Mouse (Mus musculus) MEL (cell line): ENCODE data around the gene Sept5.

Source experiments
- CTCF ChIP-seq, 3 experiments: IDR thresholded peaks in 2 of 3; conservative IDR thresholded peaks in 1 of 3; 2 replicates each; pipeline ENCODE4 v1.5.1; 2011 to 2012; ENCODE audit warnings: low read length in 3 of 3, low read depth in 2 of 3, mild to moderate bottlenecking in 2 of 3, improper control_type of control experiment in 1 of 3, inconsistent platforms in 1 of 3, mixed read lengths in 1 of 3, moderate library complexity in 1 of 3; ENCODE audit not compliant: control insufficient read depth in 1 of 3, insufficient read depth in 1 of 3, poor library complexity in 1 of 3, severe bottlenecking in 1 of 3
- EP300 ChIP-seq, 2 experiments: IDR thresholded peaks; 2 replicates each; pipeline ENCODE4 v1.6.1; 2011; ENCODE audit warnings: improper control_type of control experiment in 2 of 2, low read length in 2 of 2, low read depth in 1 of 2, mild to moderate bottlenecking in 1 of 2
- POLR2A ChIP-seq, 2 experiments: IDR thresholded peaks; 2 replicates each; pipeline ENCODE4 v1.6.1; 2011 to 2012; ENCODE audit warnings: low read length in 2 of 2, mild to moderate bottlenecking in 2 of 2, control low read depth in 1 of 2, improper control_type of control experiment in 1 of 2, low read depth in 1 of 2, moderate library complexity in 1 of 2; ENCODE audit not compliant: control insufficient read depth in 1 of 2, insufficient read depth in 1 of 2, poor library complexity in 1 of 2
- POLR2AphosphoS2 ChIP-seq: IDR thresholded peaks from 2 replicates; pipeline ENCODE4 v1.6.1; 2011; ENCODE audit warnings: low read length, improper control_type of control experiment
- RAD21 ChIP-seq: IDR thresholded peaks from 2 replicates; pipeline ENCODE4 v1.6.1; 2011; ENCODE audit warnings: mild to moderate bottlenecking, low read depth, low read length, improper control_type of control experiment
- SMC3 ChIP-seq: IDR thresholded peaks from 2 replicates; pipeline ENCODE4 v1.6.1; 2011; ENCODE audit warnings: low read depth, low read length, improper control_type of control experiment
- ZC3H11A ChIP-seq: IDR thresholded peaks from 2 replicates; pipeline ENCODE4 v1.6.1; 2012; ENCODE audit warnings: low read depth, mild to moderate bottlenecking, inconsistent platforms, low read length, improper control_type of control experiment

- TF ChIP-seq CTCF (IDR thresholded peaks at IDR 0.05 in 2 of 3, conservative IDR thresholded peaks at IDR 0.05 in 1 of 3; ENCODE audit: control insufficient read depth in 1 of 3, insufficient read depth in 1 of 3, low read depth in 2 of 3, low read length in 3 of 3, poor library complexity in 1 of 3, severe bottlenecking in 1 of 3): no peak
- no peak for TF ChIP-seq EP300 (IDR thresholded peaks at IDR 0.05; ENCODE audit: low read depth in 1 of 2, low read length in 2 of 2)
- TF ChIP-seq ZC3H11A: no peak
- TF ChIP-seq POLR2A (IDR thresholded peaks at IDR 0.05; ENCODE audit: control insufficient read depth in 1 of 2, insufficient read depth in 1 of 2, low read depth in 1 of 2, low read length in 2 of 2, poor library complexity in 1 of 2): no peak
- TF ChIP-seq RAD21: no peak
- TF ChIP-seq SMC3: no peak
- no peak for TF ChIP-seq POLR2AphosphoS2
Observed at GRCm38 (mm10) chr16:18604267-18604701, 25.5 kb downstream of the Sept5 start.
